Mouse (Mus musculus) hindlimb bud, embryonic 11.5 days (tissue): ENCODE data around the gene Catsper3.

Experiments used
- DNase-seq: peaks from one replicate; pipeline ENCODE4 v3.0.0-alpha.2; 2012; ENCODE audit warnings: low read depth, low spot score; ENCODE audit errors: extremely low spot score

Gene Catsper3

DNA sequence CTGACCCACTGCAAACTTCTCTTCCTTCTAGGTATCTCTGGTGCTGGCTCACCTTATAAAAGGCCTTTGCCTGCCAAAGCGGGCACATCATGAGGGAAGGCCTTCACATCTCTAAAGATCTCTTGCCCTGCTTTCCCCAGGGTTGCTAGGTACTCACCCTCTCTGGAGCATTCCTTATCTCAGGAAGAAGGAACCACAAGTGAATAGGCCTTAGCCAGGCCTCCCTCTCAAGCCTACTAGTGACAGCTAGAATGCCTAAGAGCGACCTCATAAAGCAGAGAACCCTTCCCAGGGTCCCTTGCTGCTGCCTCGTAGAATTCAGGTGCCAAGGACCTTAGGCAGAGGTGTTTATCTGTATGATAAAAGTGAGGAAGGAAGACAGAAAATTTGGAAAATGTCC lies at the start of gene Catsper3:
Gene Catsper3, plus strand, starts transcription at position 301 of the 400 bp plus-strand sequence.
- no peak for DNase-seq

DNA sequence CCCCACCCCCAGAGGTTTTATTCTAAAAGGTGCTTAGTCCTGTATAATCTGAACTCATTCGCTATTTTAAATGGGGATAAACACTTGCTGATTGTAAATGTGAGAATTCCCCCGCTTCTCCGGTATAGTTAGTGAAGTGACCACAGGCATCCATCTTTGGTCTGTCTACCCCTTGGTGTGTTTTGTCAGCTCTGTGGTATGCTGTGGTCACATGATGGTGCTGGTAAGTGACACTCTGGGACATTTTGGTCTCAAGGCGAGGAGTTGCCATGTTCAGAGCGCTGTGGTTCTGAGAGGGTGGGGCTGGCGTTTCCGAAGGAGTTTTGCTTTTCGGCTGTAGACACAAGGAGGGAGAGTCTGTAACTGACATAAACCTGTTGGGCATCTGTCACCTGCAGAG lies 46.5 kb upstream of the Catsper3 start:
- DNase-seq = no peak

DNA sequence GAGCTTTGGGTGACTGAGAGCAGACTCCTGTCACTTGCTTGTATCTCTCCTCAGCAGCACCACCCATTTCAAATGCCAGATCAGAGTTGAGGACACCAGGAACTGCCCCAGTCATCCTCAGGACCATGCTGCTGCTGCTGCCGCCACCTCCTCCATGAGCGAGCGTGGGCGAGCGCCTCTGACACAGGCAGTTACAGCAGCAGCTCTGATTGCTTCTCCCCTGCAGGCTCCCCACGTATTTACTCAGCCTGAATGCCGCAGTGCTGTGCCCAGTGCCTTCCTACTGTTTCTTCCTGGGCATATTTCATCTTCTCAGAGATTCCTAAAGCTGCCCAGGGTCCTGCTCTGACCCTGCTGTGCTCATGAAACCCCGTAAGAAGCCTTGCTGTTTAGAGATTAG lies 42.1 kb upstream of the Catsper3 start:
- DNase-seq = no peak

DNA sequence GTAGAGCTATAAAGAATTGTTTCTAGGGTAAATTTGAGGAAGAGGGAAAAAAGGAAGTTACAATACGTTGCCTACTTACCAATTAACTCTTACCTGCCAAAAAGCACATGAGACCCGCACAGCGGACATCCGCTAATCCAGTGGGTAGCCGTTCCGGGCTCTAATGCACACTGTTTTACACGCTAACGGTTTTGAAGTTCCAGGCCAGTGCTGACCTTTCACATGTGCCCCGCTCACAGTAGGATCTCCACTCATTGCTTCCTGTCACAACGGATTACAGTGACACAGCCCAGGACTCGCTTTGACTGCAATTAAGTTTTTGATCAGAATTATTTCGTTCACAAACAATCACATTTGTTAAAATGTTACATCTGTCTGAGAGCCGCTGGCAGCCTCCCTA lies 30.0 kb upstream of the Catsper3 start:
- peak; percentile 93 for DNase-seq

DNA sequence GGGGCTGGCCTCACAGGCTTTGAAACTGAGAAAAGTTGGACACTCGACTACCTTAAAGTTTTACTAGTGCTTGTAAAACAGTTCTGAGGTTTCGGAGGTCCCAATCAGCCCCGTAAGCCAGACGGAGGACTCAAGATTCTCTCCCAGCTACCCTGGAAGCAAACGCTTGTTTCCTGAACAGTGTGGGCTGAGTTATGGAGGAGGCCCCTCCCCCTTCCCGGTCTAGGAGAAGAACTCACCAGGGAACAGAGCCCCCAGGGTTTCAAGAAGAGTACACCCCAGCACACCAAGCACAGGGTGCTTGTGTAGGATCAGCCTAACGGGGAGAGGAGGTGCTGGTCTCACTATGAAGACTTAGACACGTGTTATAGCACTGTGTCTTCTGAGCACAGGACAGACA lies 27.6 kb upstream of the Catsper3 start:
- no peak for DNase-seq

DNA sequence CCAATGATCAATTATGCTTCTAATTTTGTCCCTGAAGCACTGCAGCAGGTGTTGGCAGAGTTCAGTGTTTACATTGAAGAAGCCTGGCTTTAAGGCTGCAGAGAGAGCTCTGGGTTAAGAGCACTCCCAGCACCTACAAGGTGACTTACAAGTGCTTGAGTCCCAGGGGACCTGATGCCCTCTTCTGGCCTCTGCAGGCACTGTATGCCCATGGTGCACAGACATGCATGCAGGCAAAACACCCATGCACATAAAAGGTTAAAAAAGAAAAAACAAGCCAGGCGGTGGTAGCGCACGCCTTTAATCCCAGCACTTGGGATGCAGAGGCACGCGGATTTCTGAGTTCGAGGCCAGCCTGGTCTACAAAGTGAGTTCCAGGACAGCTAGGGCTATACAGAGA lies 26.7 kb upstream of the Catsper3 start:
- no peak for DNase-seq

DNA sequence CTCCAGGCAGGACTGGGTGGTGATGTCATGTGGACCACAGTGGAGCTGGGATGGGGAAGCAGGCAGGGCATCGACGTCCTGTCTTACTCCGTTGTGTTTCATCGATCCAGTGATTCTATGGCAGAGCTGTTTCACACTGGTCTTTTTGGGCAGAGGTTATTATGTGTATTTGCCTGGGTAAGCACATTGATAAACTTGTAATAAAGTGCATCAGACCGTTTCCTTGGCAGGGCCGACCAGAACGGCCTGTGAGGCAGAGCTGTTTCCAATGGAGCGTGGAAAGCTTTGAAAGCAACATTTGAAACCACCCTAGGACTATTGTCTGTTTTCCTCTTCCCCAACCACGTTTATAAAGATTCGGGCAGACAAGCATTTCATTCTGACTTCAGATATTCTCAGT lies 23.8 kb upstream of the Catsper3 start:
- no peak for DNase-seq

DNA sequence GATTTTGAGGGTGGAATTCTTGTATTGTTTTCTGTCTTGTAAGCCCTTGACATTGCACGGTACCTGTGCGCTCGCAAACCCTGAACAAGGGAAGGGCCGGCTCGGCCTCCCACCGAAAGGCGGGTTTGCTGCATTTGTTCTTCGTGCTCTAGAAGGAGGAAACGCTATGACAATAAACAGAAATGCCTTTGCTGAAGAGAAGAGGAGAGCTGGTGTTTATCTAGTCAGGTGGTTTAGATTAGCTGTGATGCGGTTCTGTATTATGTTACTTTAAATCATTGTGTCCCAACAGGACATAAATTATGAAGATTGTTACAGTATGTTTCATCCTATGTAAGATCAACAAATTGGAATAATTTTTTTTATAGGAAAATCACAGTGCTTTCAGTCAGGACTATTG lies 22.9 kb upstream of the Catsper3 start:
- no peak for DNase-seq

DNA sequence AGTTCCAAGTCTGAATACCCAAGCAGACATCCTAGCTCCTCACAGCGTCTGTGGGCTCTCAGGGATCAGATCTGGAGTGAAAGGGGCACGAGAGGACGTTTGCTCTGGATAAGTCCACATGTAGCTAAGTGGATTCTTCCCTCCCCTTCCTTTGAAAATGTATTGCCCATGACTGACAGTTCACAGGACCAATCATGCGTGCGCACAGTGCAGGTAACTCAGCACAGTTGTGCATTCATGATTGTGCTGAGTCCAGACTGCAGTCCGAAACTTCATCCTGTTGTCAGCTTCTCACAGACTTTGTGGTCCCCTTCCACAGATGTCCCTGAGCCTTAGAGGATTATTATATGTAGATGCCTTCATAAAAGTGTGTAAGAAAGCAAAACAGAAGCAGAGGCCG lies 10.0 kb upstream of the Catsper3 start:
- no peak for DNase-seq

DNA sequence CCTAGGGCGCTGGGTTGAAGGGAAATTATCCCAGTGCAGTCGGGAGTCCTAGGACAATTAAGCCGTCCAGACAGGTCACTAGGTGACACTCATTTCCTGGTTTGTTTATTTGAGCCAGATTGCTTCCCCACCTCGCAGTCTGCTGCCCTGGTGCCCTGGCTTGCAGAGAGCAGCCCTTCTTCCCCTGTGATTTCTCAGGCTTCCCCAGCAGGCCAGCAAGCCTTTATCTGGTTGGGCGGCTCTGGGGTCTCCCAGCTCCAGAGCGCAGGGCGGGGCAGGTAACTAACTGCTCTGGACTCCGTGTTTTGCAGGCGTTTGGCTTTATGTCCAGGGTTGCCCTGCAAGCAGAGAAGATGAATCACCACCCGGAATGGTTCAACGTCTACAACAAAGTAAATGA lies 9.3 kb upstream of the Catsper3 start:
- no peak for DNase-seq

DNA sequence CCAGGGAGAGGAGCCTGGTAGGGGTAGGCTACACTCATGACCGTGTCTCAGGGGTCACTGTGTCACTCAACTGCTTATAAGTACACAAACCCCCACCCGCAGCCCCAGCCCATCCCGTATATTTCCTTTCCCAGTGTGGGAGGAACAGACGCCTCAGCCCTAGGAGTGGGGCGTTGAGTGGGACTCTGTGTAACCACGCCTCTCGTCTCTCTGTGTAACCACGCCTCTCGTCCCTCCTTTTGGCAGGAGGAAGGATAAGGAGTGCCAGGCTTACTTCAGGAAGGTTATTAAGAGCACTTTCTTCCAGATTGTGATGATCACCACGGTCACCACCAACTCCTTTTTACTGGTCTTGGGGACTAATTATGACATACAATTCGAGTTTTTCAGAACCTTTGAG lies 1.8 kb downstream of the Catsper3 start:
- no peak for DNase-seq

DNA sequence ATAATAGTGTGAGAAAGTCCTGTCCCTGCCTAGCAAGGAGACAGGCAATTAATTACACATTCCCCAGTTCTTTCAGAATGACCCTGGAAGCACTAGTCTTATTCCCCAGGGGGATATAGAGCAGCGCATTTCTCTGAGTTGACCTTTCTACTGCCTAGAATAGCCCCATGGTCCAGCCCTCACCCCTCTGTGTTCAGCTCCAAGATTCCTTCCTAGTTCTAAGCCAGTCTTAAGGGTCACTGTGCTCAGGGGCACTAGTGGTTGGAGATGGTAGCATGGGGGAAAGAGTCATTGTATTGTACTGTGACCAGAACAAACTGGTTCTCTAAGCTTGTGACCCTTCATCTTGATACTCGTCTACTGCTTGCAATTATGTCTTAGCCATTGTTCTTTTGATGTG lies 16.9 kb downstream of the Catsper3 start:
- no peak for DNase-seq

DNA sequence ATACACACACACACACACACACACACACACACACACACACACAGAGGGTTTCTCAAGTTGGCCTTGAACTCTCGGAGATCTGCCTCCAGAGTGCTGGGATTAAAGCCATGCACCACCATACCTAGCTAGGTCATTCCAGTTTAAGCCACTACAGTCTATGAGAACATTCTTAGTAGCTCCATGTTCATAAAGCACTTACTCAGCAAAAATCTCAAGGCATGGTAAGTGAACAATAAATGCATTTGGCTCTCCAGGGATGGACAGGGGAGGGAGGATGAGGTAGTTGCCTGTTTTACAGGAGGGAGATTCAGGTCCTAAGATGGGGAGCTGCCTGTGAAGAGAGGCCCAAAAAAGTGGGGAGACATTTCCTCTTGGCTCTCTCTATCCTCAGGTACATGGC lies 19.6 kb downstream of the Catsper3 start:
- no peak for DNase-seq

DNA sequence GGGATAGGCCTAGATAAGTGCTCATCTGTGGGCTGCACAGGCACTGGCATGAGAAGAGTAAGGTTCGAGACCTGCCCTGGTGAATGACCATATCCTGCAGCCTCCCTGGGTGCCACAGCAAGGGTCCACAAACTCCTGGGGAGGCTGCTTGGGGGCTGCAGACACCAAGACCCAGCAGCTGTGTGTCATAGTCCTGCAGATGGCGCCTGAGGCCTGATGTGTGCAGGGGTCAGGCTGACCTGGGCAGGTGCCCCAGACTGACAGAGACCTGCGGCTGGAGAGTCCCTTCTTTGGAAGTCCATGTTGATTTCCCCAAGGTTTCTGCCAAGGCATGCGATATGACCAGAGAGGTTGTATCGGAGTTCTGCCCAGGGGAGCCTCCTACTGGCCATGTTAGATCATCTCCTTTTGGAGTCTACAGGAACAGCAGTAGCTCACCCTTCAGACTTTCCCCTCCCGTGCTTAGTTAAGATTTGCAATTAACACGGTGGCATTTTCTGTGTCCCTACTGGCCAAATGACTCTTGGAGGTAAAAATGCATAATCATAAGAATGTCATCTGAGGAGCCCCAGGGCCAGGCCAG lies 24.8 kb downstream of the Catsper3 start:
- DNase-seq = no peak

DNA sequence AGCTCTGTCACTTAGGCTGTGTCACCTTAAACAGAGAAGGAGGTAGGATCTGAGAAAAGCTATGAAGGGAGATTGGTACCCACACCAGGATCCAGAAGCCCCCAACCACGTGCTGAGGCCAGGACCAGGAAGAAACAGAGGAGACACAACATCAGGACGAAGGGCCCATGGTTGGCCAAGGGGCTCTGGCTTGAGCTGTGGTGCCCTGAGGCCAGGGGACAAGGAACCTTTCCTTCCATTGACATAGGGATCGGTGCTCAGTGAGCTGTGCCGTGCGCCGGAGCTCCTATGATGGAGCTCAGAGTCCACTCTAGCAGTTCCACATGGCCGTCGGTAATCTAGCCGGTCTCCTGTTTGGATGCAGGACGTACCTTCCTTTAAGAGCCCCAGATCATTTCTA lies 25.3 kb downstream of the Catsper3 start:
- no peak for DNase-seq

DNA sequence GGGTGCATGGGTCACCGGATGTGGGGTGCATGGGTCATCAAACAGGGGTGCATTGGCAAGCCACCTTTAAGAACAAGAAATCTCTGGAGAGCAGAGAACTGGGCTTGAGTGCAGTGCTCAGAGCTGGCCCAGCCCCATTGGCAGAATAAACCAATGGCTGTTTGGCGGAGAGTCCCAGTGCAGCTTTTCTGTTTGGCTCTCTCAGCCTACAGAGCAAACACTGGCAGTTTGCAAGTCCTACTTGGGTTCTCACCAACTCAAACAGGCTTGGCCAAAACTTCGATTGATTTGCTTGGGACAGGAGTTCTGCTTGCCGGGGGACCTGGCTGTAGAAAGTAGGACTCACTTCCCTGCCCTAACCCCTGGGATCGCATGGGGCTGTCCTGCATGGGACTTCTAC lies 26.6 kb downstream of the Catsper3 start:
- DNase-seq = no peak

DNA sequence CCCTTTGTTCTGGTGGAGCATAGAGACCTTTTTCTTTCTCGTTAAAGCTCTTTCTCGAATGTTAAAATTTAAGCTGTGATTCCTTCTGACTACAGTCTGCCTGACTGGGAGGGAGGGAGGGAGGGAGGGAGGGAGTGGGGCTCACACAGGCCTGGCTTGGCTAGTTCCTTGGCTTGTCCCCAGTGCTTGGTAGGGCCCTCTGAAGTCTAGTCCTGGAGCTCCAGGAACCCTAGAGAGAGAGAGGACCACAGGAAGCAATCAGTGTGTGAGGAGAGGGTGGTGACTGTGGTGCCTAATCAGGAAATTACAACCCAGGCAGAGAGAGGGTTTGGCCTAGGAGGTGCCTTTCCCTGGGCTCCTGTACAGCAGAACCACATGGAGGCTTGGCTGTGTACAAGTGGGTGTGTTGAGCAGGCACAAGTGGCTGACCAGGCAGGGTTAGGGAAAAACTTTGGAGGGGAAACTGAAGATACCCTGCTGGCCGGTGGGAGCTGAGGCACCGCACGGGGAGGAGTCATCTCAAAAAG lies 29.2 kb downstream of the Catsper3 start:
- no peak for DNase-seq

DNA sequence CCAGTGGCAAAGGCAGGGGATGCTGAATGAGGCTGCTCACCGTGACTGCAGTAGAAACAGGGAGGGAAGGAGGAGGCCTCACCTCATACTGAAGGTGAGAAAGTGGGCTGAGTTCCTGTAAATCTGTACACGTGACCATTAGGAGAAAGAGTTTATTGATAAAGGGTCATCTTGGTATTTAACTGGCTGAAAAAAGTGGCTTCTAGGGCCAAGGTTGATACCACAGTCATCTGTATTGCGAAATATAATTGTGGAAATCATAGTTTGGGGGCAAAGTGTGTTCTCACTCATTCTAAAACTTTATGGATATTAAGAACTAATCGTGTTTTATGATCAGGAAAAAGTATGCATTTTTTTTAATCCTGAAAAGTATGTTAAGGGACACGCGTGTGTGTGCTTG lies 30.5 kb downstream of the Catsper3 start:
- DNase-seq = no peak

DNA sequence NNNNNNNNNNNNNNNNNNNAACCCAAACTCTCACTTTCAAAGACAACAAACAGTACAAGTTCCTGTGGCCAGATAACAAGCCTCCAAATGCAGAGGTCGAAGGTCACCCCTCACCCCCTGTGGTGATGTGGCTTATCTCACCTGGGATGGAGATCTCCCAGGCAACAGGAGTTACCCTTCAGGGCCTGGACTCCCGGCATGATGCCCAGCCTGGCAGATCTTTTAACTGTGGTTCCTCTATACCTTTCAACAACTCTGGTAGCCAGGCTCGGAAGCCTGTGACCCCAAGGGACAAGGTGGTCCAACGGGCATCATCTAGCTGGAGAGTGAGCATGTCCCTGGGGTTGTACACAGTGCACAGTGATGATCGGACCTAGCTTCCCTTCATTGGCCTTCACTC lies 38.1 kb downstream of the Catsper3 start:
- no peak for DNase-seq

DNA sequence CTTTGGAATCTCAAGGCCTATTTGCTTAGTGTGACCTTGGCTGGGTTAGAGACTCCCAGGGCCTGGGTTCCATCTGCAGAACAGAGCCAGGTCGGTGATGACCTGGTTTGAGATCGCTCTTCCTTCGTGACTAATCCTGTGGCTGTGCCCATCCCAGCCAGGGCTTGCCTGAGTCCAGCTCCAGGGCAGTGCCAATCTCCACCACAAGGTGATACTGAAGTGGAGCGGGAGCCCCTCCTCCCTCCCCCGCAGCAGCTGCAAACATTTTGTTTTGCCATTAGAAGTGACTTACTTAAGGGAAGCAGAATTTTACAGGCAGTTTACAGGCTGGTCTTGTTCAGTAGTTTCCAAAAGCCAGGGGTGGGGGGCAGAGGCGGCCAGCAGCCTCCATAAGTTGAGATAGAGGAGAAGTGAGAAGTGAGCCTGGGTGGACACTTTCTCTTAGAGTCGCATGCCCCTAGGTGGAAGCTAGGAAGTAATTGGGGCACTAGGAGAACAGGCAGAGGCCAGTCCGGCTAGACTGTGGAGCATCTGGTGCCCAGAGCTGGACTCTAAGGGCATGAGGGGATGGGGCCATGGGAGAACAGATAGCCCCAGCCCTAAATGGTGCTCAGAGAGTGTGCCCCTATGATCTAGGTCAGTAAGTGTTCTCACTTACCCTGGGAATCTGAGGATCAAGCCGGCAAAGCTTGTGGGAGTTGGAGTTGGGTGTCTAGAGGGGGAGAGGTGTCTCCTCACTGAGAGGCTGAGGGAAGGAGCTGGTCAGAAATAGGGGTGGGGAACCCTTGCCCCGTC lies 40.0 kb downstream of the Catsper3 start:
- no peak for DNase-seq

DNA sequence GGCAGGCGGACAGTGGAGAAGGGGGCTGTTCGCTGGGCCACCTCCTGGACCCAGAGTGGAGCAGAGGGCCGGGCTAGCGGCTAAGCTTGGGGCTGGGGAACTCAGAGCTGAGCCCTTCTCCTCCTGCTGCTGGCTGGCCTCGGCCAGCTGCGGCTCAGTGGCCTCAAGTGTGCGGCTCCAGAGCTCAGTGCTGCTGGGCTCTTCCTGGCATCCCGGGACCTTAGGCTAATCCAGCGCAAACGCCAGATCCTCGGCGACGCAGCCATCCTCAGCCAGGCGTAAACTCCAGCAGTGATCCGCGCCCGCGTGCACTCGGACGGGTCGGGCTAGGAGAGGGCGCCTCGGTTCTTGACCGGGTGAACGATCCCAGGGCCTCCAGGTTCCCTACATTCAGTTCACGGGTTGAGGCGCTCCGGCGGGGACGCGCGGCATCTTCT lies 40.9 kb downstream of the Catsper3 start:
- DNase-seq = no peak

DNA sequence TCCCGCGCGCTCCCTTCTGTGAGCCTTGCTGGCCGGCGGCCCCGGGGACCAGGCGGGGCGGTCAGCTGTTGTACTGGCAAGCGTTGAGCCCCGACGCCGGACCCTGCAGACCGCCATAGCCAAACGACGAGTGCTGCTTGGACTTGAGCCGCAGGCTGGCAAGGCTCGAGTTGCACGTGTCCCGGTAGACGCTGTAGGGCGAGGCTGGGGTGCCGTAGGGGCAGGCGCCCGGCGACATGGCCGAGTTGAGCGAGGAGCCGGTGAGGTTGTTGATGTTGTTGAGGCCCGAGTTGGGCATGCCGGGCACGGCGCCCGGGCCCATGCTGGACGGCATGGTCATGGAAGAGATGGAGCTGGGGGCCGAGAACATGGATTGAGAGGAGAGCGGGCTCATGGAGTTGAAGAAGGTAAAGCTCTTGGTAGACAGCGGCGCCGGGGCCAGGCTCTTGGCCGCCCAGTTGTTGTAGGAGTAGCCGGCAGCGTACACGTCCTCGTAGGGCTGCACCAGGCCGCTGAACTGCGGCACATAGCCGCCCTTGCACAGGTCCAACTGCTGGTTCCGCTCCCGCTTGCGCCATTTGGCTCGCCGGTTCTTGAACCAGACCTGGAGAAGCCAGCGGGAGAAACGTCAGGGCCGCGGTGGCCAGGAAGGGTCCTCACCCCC lies 41.8 kb downstream of the Catsper3 start:
- DNase-seq = no peak
